Mouse (Mus musculus): ENCODE measurements at regions not wholly inside any gene's neighbourhood (a gene's known extent, or its start where the extent isn't known, plus 50 kb on each side); places are given as distances from the start of the nearest gene placed in this dataset.

DNA sequence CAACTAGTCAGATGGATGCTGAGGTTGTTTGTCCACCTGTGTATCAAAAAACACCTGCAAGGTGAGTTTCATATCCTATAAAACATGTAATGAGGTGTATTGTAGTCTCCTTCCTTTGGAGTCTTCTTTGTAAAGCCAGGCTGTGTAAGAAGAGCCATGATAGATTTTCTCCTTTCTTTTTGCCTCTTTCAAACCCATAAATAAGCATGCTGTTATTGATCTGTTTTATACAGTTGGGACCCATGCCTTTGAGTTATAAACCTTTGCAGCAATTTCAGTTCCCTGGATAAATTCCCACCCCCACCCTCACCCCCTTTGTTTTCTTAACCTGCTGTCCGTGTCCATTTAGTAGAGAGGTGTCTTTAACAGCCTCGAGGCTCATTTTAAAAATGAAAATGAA, 131.0 kb upstream of the Rgs17 start:
- TF ChIP-seq POLR2A (IDR thresholded peaks at IDR 0.05; ENCODE audit: insufficient read depth, low read depth, low read length) (no peak), CTCF (IDR thresholded peaks at IDR 0.05) (no peak), EP300 (IDR thresholded peaks at IDR 0.05; ENCODE audit: insufficient read depth, low read depth, low read length) (no peak)

Measured in heart, adult 2 months (tissue).